Mouse (Mus musculus) testis, adult 10 weeks (tissue): ENCODE data around the gene Pacrg. TPM values are rescaled to one million over a fixed set of nuclear protein-coding genes. Genes with fewer than 3 reads are reported as not detected.

ENCODE experiments used
- polyA plus RNA-seq: library from polyadenylated mRNA; stranded (reverse); fragments of 350-450 nt; fragmentation: Illumina TruSeq; extraction: RNeasy Lipid Tissue Mini Kit (QIAGEN cat#74804); gene quantifications from one replicate; pipeline ENCODE4 v1.2.3, GENCODE M21; 2014; ENCODE audit warnings: low read depth, low replicate concordance

The Pacrg gene
- 244 TPM for polyA plus RNA-seq

DNA sequence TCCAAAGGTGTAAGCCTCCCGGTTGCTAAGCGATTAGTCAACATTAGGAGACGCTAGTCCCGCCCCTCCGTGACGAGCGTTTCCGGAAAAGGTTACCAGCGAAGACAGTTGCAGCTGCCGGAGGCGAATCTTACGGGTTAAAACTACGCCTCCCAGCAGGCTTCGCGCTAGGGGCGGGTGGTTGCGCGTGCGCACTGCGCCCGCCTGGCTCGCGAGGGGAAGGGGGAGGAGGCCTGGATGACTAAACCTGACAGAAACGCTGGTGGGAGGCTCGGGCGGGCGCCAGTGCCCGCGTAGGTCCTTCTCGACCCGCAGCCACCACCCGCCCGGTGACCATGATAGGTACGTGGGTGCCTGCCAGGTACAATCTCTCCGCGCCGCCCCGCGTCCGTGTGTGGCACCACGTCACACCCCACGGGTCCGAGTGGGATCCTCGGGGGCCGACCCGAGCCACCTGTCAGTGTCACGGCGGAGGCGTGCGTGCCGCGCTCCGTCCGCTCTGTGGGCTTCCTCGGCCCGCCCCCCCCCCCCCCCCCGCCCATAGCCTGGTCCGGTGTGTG lies at the start of gene Pacrg, which contains the start of gene Prkn:
Pacrg (minus strand) TSS at position 164 of the 560 bp plus-strand sequence.
Prkn (plus strand) TSS at position 237 of the 560 bp plus-strand sequence.

Other genes starting within 250 kb of the Pacrg start
- 11.7 TPM for gene Prkn, start 73 bp upstream of the Pacrg start, polyA plus RNA-seq